Mouse (Mus musculus) liver (tissue): ENCODE measurements around the gene Cd5l.
A peak's percentile ranks its signal among the peaks of the same experiment; 100 is the strongest.

Experiments
- DNase-seq: peaks from one replicate; pipeline ENCODE4 v3.0.0-alpha.2; 2020; ENCODE audit warnings: mixed read lengths

Cd5l gene

GRCm38 (mm10) chr3:87409196-87409935 lies 51.7 kb downstream of the Cd5l start:
- no peak for DNase-seq

GRCm38 (mm10) chr3:87410605-87411004 lies 52.9 kb downstream of the Cd5l start:
- DNase-seq, result no peak

DNA sequence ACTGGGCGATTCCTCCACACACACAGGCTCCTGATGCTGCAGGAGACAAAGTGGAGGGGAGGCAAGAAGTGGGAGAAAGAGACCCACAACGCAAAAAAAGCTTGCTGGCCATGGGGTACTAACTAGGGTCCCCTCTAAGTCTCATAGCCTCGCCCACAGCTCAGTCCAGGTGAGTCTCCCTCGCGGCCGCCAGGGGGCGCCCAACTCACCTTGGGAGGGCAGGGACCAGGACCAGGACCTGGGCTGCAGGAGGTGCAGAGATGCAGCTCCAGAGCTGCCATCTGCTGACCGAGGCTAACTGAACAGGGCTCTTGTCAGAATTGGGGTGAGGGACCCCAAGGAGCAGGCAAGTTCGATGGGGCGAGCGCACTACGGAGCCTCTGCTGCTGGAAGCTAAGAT lies 53.5 kb downstream of the Cd5l start:
- DNase-seq, result peak; percentile 57

DNA sequence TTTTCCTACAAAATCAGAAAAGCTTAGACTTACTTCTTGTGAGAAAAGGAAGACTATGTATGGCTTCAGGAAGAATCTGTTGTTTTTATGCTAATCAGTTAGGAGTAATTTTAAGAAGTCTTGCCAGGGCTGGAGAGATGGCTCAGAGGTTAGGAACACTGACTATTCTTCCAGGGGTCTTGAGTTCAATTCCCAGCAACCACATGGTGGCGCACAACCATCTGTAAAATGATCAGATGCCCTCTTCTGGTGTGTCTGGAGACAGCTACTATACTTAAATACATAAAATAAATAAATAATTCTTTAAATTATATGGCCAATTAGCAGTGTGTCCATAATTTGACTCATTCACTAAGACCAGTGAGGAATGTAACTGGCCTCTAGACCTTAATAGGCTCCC lies 63.0 kb downstream of the Cd5l start:
- no peak for DNase-seq
